Mouse (Mus musculus): Measurements from ENCODE around the gene Ccl6. TPM values are rescaled to one million over a fixed set of nuclear protein-coding genes. Genes with fewer than 3 reads are reported as not detected.

Gene Ccl6
- polyA plus RNA-seq, 1 experiment from 2014 or later, result 2.8 TPM

DNA sequence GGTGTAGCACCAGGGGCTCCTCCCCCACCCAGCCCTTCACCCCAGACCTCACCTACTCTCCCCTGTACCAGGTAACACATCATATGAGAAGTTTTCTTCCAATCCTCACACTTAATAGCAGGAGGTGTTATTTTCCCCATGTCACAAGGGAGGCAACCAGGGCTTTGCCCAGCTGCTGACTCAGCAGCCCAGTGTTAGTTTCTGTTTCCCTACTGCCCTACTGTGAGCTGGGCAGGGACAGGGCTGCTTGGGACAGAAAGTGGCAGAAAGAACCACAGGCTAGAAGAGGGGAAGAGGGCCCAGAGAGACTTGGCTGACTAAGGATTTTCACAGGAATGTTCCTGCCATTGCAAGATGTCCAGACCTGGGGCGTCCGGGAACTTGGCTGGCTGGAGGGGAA, 52.0 kb downstream of the Ccl6 start:
- H3K9ac ChIP-seq (replicated peaks; ENCODE audit: low read length), result no peak overlapping the region
- H3K27ac ChIP-seq (replicated peaks; ENCODE audit: low read depth, low read length), result no peak overlapping the region
- 92% methylated on average over 2 of the region's 2 CpGs for WGBS
- no peaks in the 10 kb centered on the region for H3K4me1 ChIP-seq (ENCODE audit: control insufficient read depth, insufficient read depth, low read length)
- no peak overlapping the region for H3K4me2 ChIP-seq (ENCODE audit: low read length)
- H3K4me3 ChIP-seq (replicated peaks; ENCODE audit: low read depth, low read length), result no peak overlapping the region
- H3K9me3 ChIP-seq (ENCODE audit: control insufficient read depth, low read length), result no peaks in the 10 kb centered on the region
- DNase-seq (no peak), ATAC-seq (ENCODE audit: low FRiP score, low TSS enrichment) (no peak)
- H3K27me3 ChIP-seq (ENCODE audit: control insufficient read depth, insufficient read depth, low read length), result no peaks in the 10 kb centered on the region
- no peaks in the 10 kb centered on the region for H3K36me3 ChIP-seq (ENCODE audit: control insufficient read depth, insufficient read depth, low read length)

DNA sequence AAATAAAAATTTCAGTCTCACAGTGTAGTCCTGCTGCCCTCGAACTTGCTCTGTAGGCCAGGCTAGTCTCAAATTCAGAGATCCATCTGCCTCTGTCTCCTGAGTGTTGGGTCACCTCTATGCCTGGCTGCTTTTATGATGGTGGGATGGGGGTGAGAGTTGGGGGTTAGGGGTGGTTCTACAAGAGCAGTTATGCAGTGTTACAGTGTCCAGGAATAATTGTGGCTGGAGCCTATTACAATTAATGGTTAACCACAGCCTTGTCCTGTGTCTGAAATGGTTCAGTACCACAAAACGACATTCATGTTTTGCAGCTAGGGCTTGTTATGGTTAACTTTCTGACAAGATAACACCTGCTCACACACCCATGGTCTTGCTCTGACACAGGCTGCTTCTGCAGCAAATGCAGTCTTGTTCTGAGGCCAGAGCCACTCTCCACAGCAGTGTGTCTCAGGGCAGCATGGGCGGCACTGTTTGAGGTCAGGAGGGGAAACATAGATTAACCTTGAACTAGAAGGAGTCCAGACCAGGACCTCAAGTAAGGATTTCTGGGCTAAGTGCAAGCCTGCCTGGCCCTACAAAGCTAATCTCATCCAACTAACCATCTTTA, 54.1 kb downstream of the Ccl6 start:
- Histone ChIP-seq H3K4me3 (replicated peaks; ENCODE audit: low read depth, low read length) (no peak overlapping the region), H3K27me3 (ENCODE audit: control insufficient read depth, insufficient read depth, low read length) (no peaks in the 10 kb centered on the region), H3K4me2 (ENCODE audit: low read length) (no peak overlapping the region), H3K4me1 (ENCODE audit: control insufficient read depth, insufficient read depth, low read length) (no peaks in the 10 kb centered on the region), H3K27ac (replicated peaks; ENCODE audit: low read depth, low read length) (no peak overlapping the region), H3K36me3 (ENCODE audit: control insufficient read depth, insufficient read depth, low read length) (no peaks in the 10 kb centered on the region), H3K9me3 (ENCODE audit: control insufficient read depth, low read length) (no peaks in the 10 kb centered on the region), H3K9ac (replicated peaks; ENCODE audit: low read length) (no peak overlapping the region)
- 90% methylated on average over 3 of the region's 3 CpGs for WGBS
- DNase-seq (no peak), ATAC-seq (ENCODE audit: low FRiP score, low TSS enrichment) (no peak)

Other genes with a start within 250 kb of the Ccl6 start
- 18.3 and 37.9 TPM in 2 replicates for gene Rasl10b, start 183.9 kb downstream of the Ccl6 start, polyA plus RNA-seq (2014; fragmentation: Nextera tagmentation; extraction: Ambion mirVana)
- 0.11 and 0.18 TPM in 2 replicates for gene Gas2l2, start 163.6 kb downstream of the Ccl6 start, polyA plus RNA-seq (2014; fragmentation: Nextera tagmentation; extraction: Ambion mirVana)
- gene 1700020L24Rik, start 155.4 kb downstream of the Ccl6 start, polyA plus RNA-seq (2014; fragmentation: Nextera tagmentation; extraction: Ambion mirVana), result 0.69 and 1.2 TPM in 2 replicates
- gene Mmp28, start 130.0 kb downstream of the Ccl6 start, polyA plus RNA-seq (2014; fragmentation: Nextera tagmentation; extraction: Ambion mirVana), result 1.6 and 2.7 TPM in 2 replicates
- 13.7 and 17.0 TPM in 2 replicates for gene Taf15, start 120.0 kb downstream of the Ccl6 start, polyA plus RNA-seq (2014; fragmentation: Nextera tagmentation; extraction: Ambion mirVana)
- gene Heatr9, start 70.9 kb downstream of the Ccl6 start, polyA plus RNA-seq (2014; fragmentation: Nextera tagmentation; extraction: Ambion mirVana), result not detected in 2 replicates
- gene Ccl5, start 62.6 kb downstream of the Ccl6 start, polyA plus RNA-seq (2014; fragmentation: Nextera tagmentation; extraction: Ambion mirVana), result 1.6 TPM in 1 of 2 replicates, not detected in the other
- gene Ccl9, start 14.5 kb downstream of the Ccl6 start, polyA plus RNA-seq (2014; fragmentation: Nextera tagmentation; extraction: Ambion mirVana), result 0.27 and 6.9 TPM in 2 replicates
- gene Rpl9-ps1, start 52.5 kb upstream of the Ccl6 start, polyA plus RNA-seq (2014; fragmentation: Nextera tagmentation; extraction: Ambion mirVana), result not detected in 2 replicates
- 1.00 and 2.4 TPM in 2 replicates for gene Ccl3, start 56.3 kb upstream of the Ccl6 start, polyA plus RNA-seq (2014; fragmentation: Nextera tagmentation; extraction: Ambion mirVana)
- gene Ccl4, start 69.5 kb upstream of the Ccl6 start, polyA plus RNA-seq (2014; fragmentation: Nextera tagmentation; extraction: Ambion mirVana), result 3.5 TPM in 1 of 2 replicates, not detected in the other
- gene Wfdc17, start 110.9 kb upstream of the Ccl6 start, polyA plus RNA-seq (2014; fragmentation: Nextera tagmentation; extraction: Ambion mirVana), result 1.5 TPM in 1 of 2 replicates, not detected in the other
- gene Wfdc18, start 115.9 kb upstream of the Ccl6 start, polyA plus RNA-seq (2014; fragmentation: Nextera tagmentation; extraction: Ambion mirVana), result not detected in 2 replicates
- gene Wfdc21, start 153.9 kb upstream of the Ccl6 start, polyA plus RNA-seq (2014; fragmentation: Nextera tagmentation; extraction: Ambion mirVana), result not detected in 2 replicates
- gene Heatr6, start 160.6 kb upstream of the Ccl6 start, polyA plus RNA-seq (2014; fragmentation: Nextera tagmentation; extraction: Ambion mirVana), result 36.6 and 37.2 TPM in 2 replicates